Mouse (Mus musculus) MEL (cell line): Measurements from ENCODE around the gene Smad1. TPM values are rescaled to one million over a fixed set of nuclear protein-coding genes. Genes with fewer than 3 reads are reported as not detected.

ENCODE experiments used
- DNase-seq: peaks from one replicate; pipeline ENCODE4 v3.0.0; 2011; ENCODE audit warnings: low read depth, low spot score
- H3K27ac ChIP-seq: 2 replicates; pipeline ENCODE4 v1.5.1; 2012; ENCODE audit warnings: low read depth, mild to moderate bottlenecking, control low read depth, low read length, moderate library complexity; ENCODE audit not compliant: control insufficient read depth
- H3K27me3 ChIP-seq, 2 experiments: fragments of 150-350 bp in 1 of 2; sonication (generic) in 1 of 2; 2 replicates each; pipeline ENCODE4 v1.6.1; 2012; ENCODE audit warnings: low read length in 2 of 2, mild to moderate bottlenecking in 2 of 2, improper control_type of control experiment in 1 of 2, moderate library complexity in 1 of 2; ENCODE audit not compliant: insufficient read depth in 2 of 2, control insufficient read depth in 1 of 2
- H3K36me3 ChIP-seq, 2 experiments: 2 replicates each; pipeline ENCODE4 v1.6.1; 2012 to 2014; ENCODE audit warnings: low read length in 2 of 2, improper control_type of control experiment in 1 of 2, inconsistent platforms in 1 of 2, mild to moderate bottlenecking in 1 of 2; ENCODE audit not compliant: insufficient read depth in 2 of 2, control insufficient read depth in 1 of 2
- H3K4me1 ChIP-seq, 2 experiments: fragments of 150-350 bp in 1 of 2; sonication (generic) in 1 of 2; 2 replicates each; pipeline ENCODE4 v1.6.1; 2012; ENCODE audit warnings: low read length in 2 of 2, improper control_type of control experiment in 1 of 2, mild to moderate bottlenecking in 1 of 2; ENCODE audit not compliant: insufficient read depth in 2 of 2, control insufficient read depth in 1 of 2
- H3K4me3 ChIP-seq, 2 experiments: fragments of 150-350 bp in 1 of 2; sonication (generic) in 1 of 2; 2 replicates each; pipeline ENCODE4 v1.5.1; 2012; ENCODE audit warnings: low read depth in 2 of 2, low read length in 2 of 2, mild to moderate bottlenecking in 2 of 2, moderate library complexity in 2 of 2, control low read depth in 1 of 2, improper control_type of control experiment in 1 of 2; ENCODE audit not compliant: control insufficient read depth in 1 of 2, insufficient read depth in 1 of 2
- H3K79me2 ChIP-seq: 2 replicates; pipeline ENCODE4 v1.6.1; 2012; ENCODE audit warnings: mild to moderate bottlenecking, low read length, moderate library complexity; ENCODE audit not compliant: control insufficient read depth, poor library complexity, insufficient read depth
- H3K9ac ChIP-seq: 2 replicates; pipeline ENCODE4 v1.6.1; 2012; ENCODE audit warnings: low read depth, mild to moderate bottlenecking, control low read depth, low read length, moderate library complexity; ENCODE audit not compliant: control insufficient read depth, poor library complexity, severe bottlenecking
- H3K9me3 ChIP-seq: fragments of 150-350 bp; sonication (generic); replicated peaks from 2 replicates; pipeline ENCODE4 v1.6.1; 2012; ENCODE audit warnings: mild to moderate bottlenecking, low read length, improper control_type of control experiment, moderate library complexity; ENCODE audit not compliant: insufficient read depth
- BHLHE40 ChIP-seq: IDR thresholded peaks from 2 replicates; pipeline ENCODE4 v1.6.1; 2012; ENCODE audit warnings: low read depth, mild to moderate bottlenecking, inconsistent platforms, low read length, improper control_type of control experiment, borderline replicate concordance
- CHD1 ChIP-seq: IDR thresholded peaks from 2 replicates; pipeline ENCODE4 v1.6.1; 2012; ENCODE audit warnings: low read depth, mild to moderate bottlenecking, inconsistent platforms, low read length, improper control_type of control experiment
- CHD2 ChIP-seq: IDR thresholded peaks from 2 replicates; pipeline ENCODE4 v1.6.1; 2011; ENCODE audit warnings: low read length, improper control_type of control experiment
- E2F4 ChIP-seq: IDR thresholded peaks from 2 replicates; pipeline ENCODE4 v1.6.1; 2011; ENCODE audit warnings: low read depth, low read length, improper control_type of control experiment, borderline replicate concordance
- ELF1 ChIP-seq: IDR thresholded peaks from 2 replicates; pipeline ENCODE4 v1.6.1; 2014; ENCODE audit warnings: low read depth, mild to moderate bottlenecking, inconsistent platforms, low read length, improper control_type of control experiment, moderate library complexity
- EP300 ChIP-seq, 2 experiments: IDR thresholded peaks; 2 replicates each; pipeline ENCODE4 v1.6.1; 2011; ENCODE audit warnings: improper control_type of control experiment in 2 of 2, low read length in 2 of 2, low read depth in 1 of 2, mild to moderate bottlenecking in 1 of 2
- ETS1 ChIP-seq: IDR thresholded peaks from 2 replicates; pipeline ENCODE4 v1.6.1; 2012; ENCODE audit warnings: low read depth, mild to moderate bottlenecking, inconsistent platforms, low read length, improper control_type of control experiment, moderate library complexity
- GATA1 ChIP-seq: IDR thresholded peaks from 2 replicates; pipeline ENCODE4 v1.6.1; 2011; ENCODE audit warnings: low read depth, low read length, improper control_type of control experiment
- HCFC1 ChIP-seq: IDR thresholded peaks from 2 replicates; pipeline ENCODE4 v1.6.1; 2012; ENCODE audit warnings: low read depth, mild to moderate bottlenecking, inconsistent platforms, low read length, improper control_type of control experiment, moderate library complexity
- JUND ChIP-seq: IDR thresholded peaks from 2 replicates; pipeline ENCODE4 v1.6.1; 2011; ENCODE audit warnings: low read depth, mild to moderate bottlenecking, improper control_type of control experiment, low read length
- MAZ ChIP-seq: IDR thresholded peaks from 2 replicates; pipeline ENCODE4 v1.6.1; 2012; ENCODE audit warnings: low read depth, mild to moderate bottlenecking, inconsistent platforms, low read length, improper control_type of control experiment
- MEF2A ChIP-seq: IDR thresholded peaks from 2 replicates; pipeline ENCODE4 v1.6.1; 2014; ENCODE audit warnings: low read depth, mild to moderate bottlenecking, inconsistent platforms, low read length, improper control_type of control experiment; ENCODE audit not compliant: poor library complexity, insufficient replicate concordance, severe bottlenecking; ENCODE audit errors: extremely low read depth
- MYC ChIP-seq: IDR thresholded peaks from 2 replicates; pipeline ENCODE4 v1.6.1; 2011; ENCODE audit warnings: low read depth, mild to moderate bottlenecking, low read length, improper control_type of control experiment, moderate library complexity
- POLR2A ChIP-seq, 2 experiments: IDR thresholded peaks; 2 replicates each; pipeline ENCODE4 v1.6.1; 2011 to 2012; ENCODE audit warnings: low read length in 2 of 2, mild to moderate bottlenecking in 2 of 2, control low read depth in 1 of 2, improper control_type of control experiment in 1 of 2, low read depth in 1 of 2, moderate library complexity in 1 of 2; ENCODE audit not compliant: control insufficient read depth in 1 of 2, insufficient read depth in 1 of 2, poor library complexity in 1 of 2
- RCOR1 ChIP-seq: IDR thresholded peaks from 2 replicates; pipeline ENCODE4 v1.6.1; 2012; ENCODE audit warnings: low read depth, mild to moderate bottlenecking, inconsistent platforms, low read length, improper control_type of control experiment
- SMC3 ChIP-seq: IDR thresholded peaks from 2 replicates; pipeline ENCODE4 v1.6.1; 2011; ENCODE audit warnings: low read depth, low read length, improper control_type of control experiment
- TAL1 ChIP-seq: IDR thresholded peaks from 2 replicates; pipeline ENCODE4 v1.6.1; 2012; ENCODE audit warnings: mild to moderate bottlenecking, inconsistent platforms, low read length, moderate library complexity, mixed read lengths
- TBP ChIP-seq: IDR thresholded peaks from 2 replicates; pipeline ENCODE4 v1.8.0; 2011; ENCODE audit warnings: low read depth, low read length, improper control_type of control experiment
- UBTF ChIP-seq: IDR thresholded peaks from 2 replicates; pipeline ENCODE4 v1.6.1; 2012; ENCODE audit warnings: low read depth, mild to moderate bottlenecking, inconsistent platforms, low read length, improper control_type of control experiment, moderate library complexity, borderline replicate concordance; ENCODE audit not compliant: insufficient read depth
- ZMIZ1 ChIP-seq: IDR thresholded peaks from 2 replicates; pipeline ENCODE4 v1.6.1; 2012; ENCODE audit warnings: low read depth, mild to moderate bottlenecking, inconsistent platforms, low read length, improper control_type of control experiment, moderate library complexity
- ZNF384 ChIP-seq: IDR thresholded peaks from 2 replicates; pipeline ENCODE4 v1.6.1; 2012; ENCODE audit warnings: low read depth, mild to moderate bottlenecking, inconsistent platforms, low read length, improper control_type of control experiment
- polyA plus RNA-seq, 2 experiments: library from polyadenylated mRNA; stranded (reverse) in 1 of 2; unstranded in 1 of 2; fragments of >175 nt in 1 of 2; fragments of >200 nt in 1 of 2; gene quantifications; 2 replicates each; pipeline versions ENCODE4 v1.2.1 to v1.2.4; 2012; ENCODE audit warnings: low replicate concordance in 2 of 2, low read depth in 1 of 2; ENCODE audit not compliant: insufficient read length in 2 of 2, insufficient read depth in 1 of 2, missing spikeins in 1 of 2
- total RNA-seq: library from RNA; depleted of rRNA; stranded (reverse); fragments of 300-350 nt; gene quantifications from 2 replicates; pipeline ENCODE4 v1.2.3, GENCODE M21; 2012

The Smad1 gene
- total and polyA plus RNA-seq, 3 experiments = 1.3 to 2.0 TPM; not detected in 1

- Histone ChIP-seq H3K27ac (no peak overlapping the region), H3K36me3 (no peaks in the 10 kb centered on the region; a peak in 1 of 4 replicates), H3K9me3 (no peaks in the 10 kb centered on the region), H3K27me3 (no peaks in the 10 kb centered on the region), H3K9ac (no peak overlapping the region), H3K4me1 (no peaks in the 10 kb centered on the region; a peak in 1 of 4 replicates)
- no peak for DNase-seq
- TF ChIP-seq JUND (no peak), MEF2A (no peak), SMC3 (no peak), MYC (no peak), CHD1 (no peak), E2F4 (no peak), MAZ (no peak), ELF1 (no peak), ZMIZ1 (no peak)
- TF ChIP-seq, all 39 proteins: peak for 0
- Histone ChIP-seq H3K79me2 (no peaks in the 10 kb centered on the region), H3K4me3 (no peak overlapping the region)
Observed at GRCm38 (mm10) chr8:79351916-79352315, 47.4 kb downstream of the Smad1 start.

DNA sequence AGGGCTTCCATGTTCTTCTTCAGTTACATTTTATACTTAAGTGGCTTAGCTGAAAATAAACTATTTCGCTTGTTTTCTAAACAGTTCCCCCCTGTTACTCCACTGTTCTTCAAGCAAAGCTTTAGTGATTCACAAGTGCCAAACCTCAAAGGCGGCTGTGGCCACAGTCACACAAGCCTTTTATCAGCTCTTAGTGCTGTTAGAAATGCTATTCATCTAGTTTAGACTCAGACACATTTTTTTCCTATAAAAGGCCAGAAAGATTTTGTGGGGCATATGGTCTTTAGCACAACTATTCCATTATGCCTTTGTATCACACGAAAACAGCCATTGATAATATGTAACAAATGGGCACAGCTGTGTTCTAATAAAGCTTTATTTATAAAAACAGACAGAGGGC, 48.5 kb downstream of the Smad1 start:
- DNase-seq = no peak
- H3K4me3 ChIP-seq = no peak overlapping the region
- H3K4me1 ChIP-seq = no peaks in the 10 kb centered on the region; a peak in 1 of 4 replicates
- H3K27ac ChIP-seq = no peak overlapping the region
- H3K27me3 ChIP-seq = no peaks in the 10 kb centered on the region
- H3K79me2 ChIP-seq = no peaks in the 10 kb centered on the region
- no peak overlapping the region for H3K9ac ChIP-seq
- H3K9me3 ChIP-seq = no peaks in the 10 kb centered on the region
- no peak for TF ChIP-seq RCOR1
- TF ChIP-seq BHLHE40 = no peak
- no peak for TF ChIP-seq UBTF
- no peak for TF ChIP-seq SMC3
- TF ChIP-seq CHD2 = no peak
- no peak for TF ChIP-seq MEF2A
- TF ChIP-seq EP300 (IDR thresholded peaks at IDR 0.05; ENCODE audit: low read depth in 1 of 2, low read length in 2 of 2) = no peak
- TF ChIP-seq TAL1 = no peak
- no peak for TF ChIP-seq CHD1
- no peak for TF ChIP-seq TBP
- no peak for TF ChIP-seq ELF1
- no peak for TF ChIP-seq ETS1
- TF ChIP-seq POLR2A (IDR thresholded peaks at IDR 0.05; ENCODE audit: control insufficient read depth in 1 of 2, insufficient read depth in 1 of 2, low read depth in 1 of 2, low read length in 2 of 2, poor library complexity in 1 of 2) = no peak
- no peak for TF ChIP-seq HCFC1
- TF ChIP-seq MYC = no peak
- no peak for TF ChIP-seq ZNF384
- no peak for TF ChIP-seq ZMIZ1
- no peak for TF ChIP-seq GATA1
- no peak for TF ChIP-seq E2F4
- H3K36me3 ChIP-seq = no peaks in the 10 kb centered on the region; a peak in 1 of 4 replicates
